Mouse (Mus musculus) adrenal gland, postnatal 10 days (tissue): ENCODE results near the gene Zfp874b. TPM values are rescaled to one million over a fixed set of nuclear protein-coding genes. Genes with fewer than 3 reads are reported as not detected.
A peak's percentile ranks its signal among the peaks of the same experiment; 100 is the strongest.
"Not testable (repeated sequence)": the region's sequence is repeated elsewhere in the genome, so short reads cannot be mapped to it uniquely, and the experiment has no call there.

Experiments
- DNase-seq: peaks from one replicate; pipeline ENCODE4 v3.0.0; 2021; ENCODE audit warnings: mixed read lengths
- long read RNA-seq, 2 experiments: library from polyadenylated mRNA; stranded (forward); transcript quantifications; one replicate each; pipeline ENCODE4 v2.0.0; 2021
- total RNA-seq, 2 experiments: library from RNA; stranded (reverse); gene quantifications; 2 replicates each; pipeline ENCODE4 v1.2.3; 2021

Gene Zfp874b
- 10 to 100 TPM; 11.7 to 14.2 TPM for total RNA-seq
- long read RNA-seq, experiment 1, partial matches to known transcripts, result 0 of 3 reads
- long read RNA-seq, experiment 1, other reads (novel, unspliced or antisense), result 3 of 3 reads
- long read RNA-seq, experiment 2, partial matches to known transcripts, result 0 of 1 reads
- long read RNA-seq, experiment 2, other reads (novel, unspliced or antisense), result 1 of 1 reads

GRCm38 (mm10) chr13:67483625-67484423 lies at the start of gene Zfp874b:
Zfp874b (minus strand) TSS chr13:67484258.
- peak; percentile 90 for DNase-seq

- DNase-seq, result no peak
Observed at GRCm38 (mm10) chr13:67527049-67527730, 43.1 kb upstream of the Zfp874b start.

GRCm38 (mm10) chr13:67525753-67526410 lies 41.8 kb upstream of the Zfp874b start, which contains the start of the genes Gm26965 and Zfp87:
Gm26965 (minus strand) TSS chr13:67526151.
Zfp87 (minus strand) TSS chr13:67526177.
- DNase-seq, result peak; percentile 94

- DNase-seq, result no peak
Observed at GRCm38 (mm10) chr13:67500908-67501307, 16.9 kb upstream of the Zfp874b start.

DNA sequence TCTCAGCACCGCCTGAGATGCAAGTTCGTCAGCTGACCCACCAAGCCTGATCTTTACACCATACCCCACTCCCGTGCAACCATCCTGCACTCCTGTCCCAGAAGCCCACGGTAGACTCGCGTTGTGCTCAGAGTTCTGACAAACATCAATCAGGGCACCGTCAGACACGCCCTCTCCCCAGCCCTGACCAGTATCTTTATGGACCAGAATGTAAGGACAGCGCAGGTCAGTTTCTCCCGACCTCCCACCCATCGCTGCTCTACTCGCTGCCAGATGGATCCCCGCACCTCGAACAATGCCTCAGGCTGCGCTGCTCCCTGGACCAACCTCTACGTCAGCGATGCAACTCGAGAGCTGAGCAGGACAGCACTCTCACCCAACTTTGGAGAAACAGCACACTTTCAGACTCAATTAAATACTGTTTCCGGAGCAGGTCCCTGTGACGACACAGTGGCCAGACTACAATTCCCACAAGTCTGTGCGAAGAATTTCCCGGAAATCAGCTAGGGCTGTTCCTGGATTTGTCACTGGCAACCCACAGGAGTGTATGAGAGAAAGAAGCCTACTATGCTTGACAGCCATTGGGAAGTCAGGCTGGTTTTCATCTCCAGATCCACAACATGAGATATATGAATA lies 16.1 kb upstream of the Zfp874b start, which contains the start of gene Zfp58:
Gene Zfp58 (minus strand): TSS at position 472 of the 636 bp plus-strand sequence.
- DNase-seq, result peak; percentile 87

- no peak for DNase-seq
Observed at GRCm38 (mm10) chr13:67495631-67496030, 11.6 kb upstream of the Zfp874b start.

- DNase-seq, result no peak
Observed at GRCm38 (mm10) chr13:67484424-67484811, 360 bp upstream of the Zfp874b start.

DNA sequence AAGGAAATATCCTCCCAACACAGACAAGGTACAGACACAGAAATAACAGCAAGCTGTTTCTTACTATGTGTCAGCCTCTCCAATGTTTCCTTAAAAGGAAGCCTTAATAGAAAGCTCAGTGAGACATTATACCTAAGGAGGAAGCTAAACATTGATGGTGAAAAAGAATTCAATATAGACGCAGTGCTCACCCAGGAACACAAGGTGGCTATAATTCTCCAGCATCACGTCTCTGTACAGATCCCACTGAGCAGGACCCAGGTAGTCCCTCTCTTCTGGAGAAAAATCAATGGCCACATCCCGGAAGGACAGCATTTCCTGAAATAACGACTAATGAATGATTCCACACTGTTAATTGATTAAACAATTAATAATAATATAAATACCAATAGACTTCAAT lies 2.5 kb downstream of the Zfp874b start:
- DNase-seq, result no peak

- DNase-seq, result no peak
Observed at GRCm38 (mm10) chr13:67469274-67469673, 14.8 kb downstream of the Zfp874b start.

- DNase-seq, result not testable (repeated sequence)
Observed at GRCm38 (mm10) chr13:67463506-67464185, 20.4 kb downstream of the Zfp874b start.

DNA sequence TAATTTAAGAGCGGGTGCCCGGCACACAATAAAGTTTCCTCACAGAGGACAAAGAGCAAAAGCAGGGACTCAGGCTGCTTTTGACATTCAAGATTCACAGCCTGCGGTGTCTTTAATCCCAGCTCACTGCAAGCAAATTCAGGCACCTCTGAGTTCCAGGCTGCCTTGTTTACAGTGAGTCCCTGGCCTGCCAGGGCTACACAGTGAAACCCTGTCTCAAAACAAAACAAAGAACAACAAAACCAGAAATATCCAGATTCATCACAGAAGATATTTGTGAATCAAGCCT lies 32.1 kb downstream of the Zfp874b start:
- peak; percentile 11 for DNase-seq

GRCm38 (mm10) chr13:67451172-67452020 lies 32.7 kb downstream of the Zfp874b start, which contains the start of gene Zfp874a:
Zfp874a (minus strand) TSS chr13:67451624.
- DNase-seq, result peak; percentile 92

DNA sequence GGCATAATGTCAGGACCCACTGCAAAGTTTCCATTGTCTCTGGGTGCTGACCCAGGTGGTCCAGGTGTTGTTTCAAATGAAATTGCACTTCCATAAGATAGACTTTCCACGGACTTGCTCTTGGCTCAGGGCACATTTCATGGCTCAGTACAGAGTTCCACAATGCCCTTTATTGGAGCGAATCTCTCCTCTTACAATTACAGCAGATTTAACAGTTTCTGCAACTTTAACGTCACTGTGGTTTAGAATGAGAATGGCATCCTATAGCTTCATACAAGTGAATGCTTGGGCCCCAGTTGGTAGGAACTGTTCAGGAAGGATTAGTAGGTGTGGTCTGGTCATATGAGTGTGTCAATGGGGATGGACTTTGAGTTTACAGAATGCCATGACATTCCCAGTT lies 47.0 kb downstream of the Zfp874b start:
- DNase-seq, result not testable (repeated sequence)

DNA sequence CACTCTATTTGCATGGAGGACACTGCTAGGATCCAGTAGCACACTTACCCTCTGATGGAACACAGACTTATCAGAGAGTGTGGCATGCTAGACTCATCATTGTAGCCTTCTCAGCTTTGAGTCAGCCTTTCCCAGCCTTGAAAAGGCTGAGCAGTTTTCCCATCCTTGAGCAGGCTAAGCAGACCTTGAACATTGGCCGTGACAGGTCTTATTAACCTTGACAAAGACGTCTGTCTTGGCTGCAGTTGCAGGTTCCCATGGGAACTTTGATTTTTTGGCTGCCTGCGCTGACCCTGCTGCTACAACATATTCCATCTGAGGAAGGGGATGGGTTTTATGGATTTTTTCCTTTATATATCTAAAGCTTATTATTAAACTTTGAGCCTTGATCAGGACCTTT lies 55.9 kb downstream of the Zfp874b start:
- peak; percentile 72 for DNase-seq

DNA sequence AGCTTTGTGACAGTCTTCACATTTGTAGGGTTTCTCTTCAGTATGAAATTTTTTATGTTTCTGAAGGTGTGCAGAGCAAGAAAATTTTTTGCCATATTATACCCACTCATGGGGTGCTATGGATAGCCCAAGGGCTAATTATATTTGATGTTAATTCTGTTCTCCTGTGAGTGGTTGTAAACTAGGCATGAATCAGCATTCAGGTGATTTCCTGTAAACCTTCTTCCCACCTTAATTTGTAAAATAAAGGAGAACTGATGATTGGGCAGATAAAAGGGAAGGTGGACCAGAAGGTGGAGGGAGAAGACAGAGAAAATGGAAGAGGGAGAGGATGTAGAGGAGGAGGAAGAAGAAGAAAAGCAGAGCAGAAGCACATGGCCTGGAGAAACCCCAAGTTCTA lies 58.4 kb downstream of the Zfp874b start:
- DNase-seq, result not testable (repeated sequence)

- not testable (repeated sequence) for DNase-seq
Observed at GRCm38 (mm10) chr13:67422532-67422931, 61.5 kb downstream of the Zfp874b start.
